Mouse (Mus musculus) testis, adult 10 weeks (tissue): ENCODE data around the gene Tigar. TPM values are rescaled to one million over a fixed set of nuclear protein-coding genes. Genes with fewer than 3 reads are reported as not detected.

ENCODE experiments used
- polyA plus RNA-seq: library from polyadenylated mRNA; stranded (reverse); fragments of 350-450 nt; fragmentation: Illumina TruSeq; extraction: RNeasy Lipid Tissue Mini Kit (QIAGEN cat#74804); gene quantifications from one replicate; pipeline ENCODE4 v1.2.3, GENCODE M21; 2014; ENCODE audit warnings: low read depth, low replicate concordance

Tigar gene
- 7.0 TPM for polyA plus RNA-seq

GRCm38 (mm10) chr6:127109402-127109930 is at the start of gene Tigar:
Tigar (minus strand) TSS chr6:127109557.

GRCm38 (mm10) chr6:127152106-127152951 is 43.0 kb upstream of the Tigar start, which contains the start of gene Ccnd2:
Ccnd2 (minus strand) TSS chr6:127152193.

GRCm38 (mm10) chr6:127072817-127073216 is 36.5 kb downstream of the Tigar start, which contains the start of gene Fgf23:
Fgf23 (plus strand) TSS chr6:127072902.

Other genes starting within 250 kb of the Tigar start
- 45.0 TPM for gene Dyrk4, start 187.7 kb downstream of the Tigar start, polyA plus RNA-seq
- gene Rad51ap1, start 170.0 kb downstream of the Tigar start, polyA plus RNA-seq = 102 TPM
- gene D6Wsu163e, start 169.6 kb downstream of the Tigar start, polyA plus RNA-seq = 9.7 TPM
- gene Fgf6, start 94.0 kb downstream of the Tigar start, polyA plus RNA-seq = 0.04 TPM
- gene Fgf23, start 36.7 kb downstream of the Tigar start, polyA plus RNA-seq = not detected
- gene Ccnd2, start 42.6 kb upstream of the Tigar start, polyA plus RNA-seq = 2.9 TPM